Mouse (Mus musculus) erythroblast, embryonic 14.5 days (primary cell): ENCODE results near the gene Tgm4.

Source experiments
- GATA1 ChIP-seq: IDR thresholded peaks from 2 replicates; pipeline ENCODE4 v1.6.1; 2012; ENCODE audit warnings: low read length, inconsistent platforms, mixed read lengths
- TAL1 ChIP-seq: IDR thresholded peaks from 3 replicates; pipeline ENCODE4 v1.6.1; 2012; ENCODE audit warnings: low read length, inconsistent platforms, mixed read lengths

DNA sequence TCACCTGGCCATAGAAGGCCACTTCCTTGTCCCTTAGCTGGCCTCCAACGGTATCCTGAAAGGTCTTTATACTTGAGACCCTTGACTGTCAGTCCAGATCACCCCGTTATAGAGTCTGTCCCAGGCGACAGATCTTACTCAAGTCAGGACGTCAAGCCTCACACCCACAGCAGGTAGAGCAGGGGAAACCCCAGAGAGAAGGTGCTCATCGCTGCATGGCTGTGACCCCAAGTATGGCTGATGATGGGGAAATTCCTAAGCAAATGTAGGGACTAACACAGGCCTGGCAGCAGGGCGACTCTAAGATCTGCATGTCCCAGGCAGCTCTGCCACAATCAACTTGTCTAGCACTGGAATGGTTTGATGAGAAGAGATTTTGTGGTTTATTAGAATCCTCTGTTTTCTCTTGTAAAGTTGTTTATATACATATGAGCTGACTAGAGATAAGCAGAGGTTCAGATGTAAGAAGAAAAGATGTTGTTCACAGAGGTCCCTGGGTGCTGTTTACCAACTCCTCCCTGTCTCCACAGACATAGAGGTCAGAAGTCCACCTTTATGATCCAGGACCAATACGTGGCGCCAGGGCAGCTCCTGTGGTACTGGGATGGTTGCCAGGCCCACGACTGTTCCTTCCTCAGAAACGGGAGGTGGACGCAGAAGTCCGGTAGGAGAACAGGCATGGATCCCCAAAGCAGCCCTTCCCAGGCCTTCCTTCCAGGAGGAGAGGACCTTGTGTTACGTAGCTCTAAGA, 2.9 kb upstream of the Tgm4 start:
- TF ChIP-seq TAL1 (no peak), GATA1 (no peak)
